Mouse (Mus musculus) midbrain, embryonic 16.5 days (tissue): ENCODE data around the gene Itga2b. TPM values are rescaled to one million over a fixed set of nuclear protein-coding genes. Genes with fewer than 3 reads are reported as not detected.

Experiments
- ATAC-seq: fragments of 200-750 bp; cut with Nextera tagmentation; 2 replicates; pipeline ENCODE4 v1.8.0; 2017; ENCODE audit warnings: moderate TSS enrichment
- H3K27ac ChIP-seq: fragments of 300-500 bp; sonication (generic); 2 replicates; pipeline ENCODE4 v1.5.1; 2014; ENCODE audit warnings: mild to moderate bottlenecking, low read length, mixed read lengths
- H3K27me3 ChIP-seq: fragments of 300-500 bp; sonication (generic); 2 replicates; pipeline ENCODE4 v1.6.1; 2014; ENCODE audit warnings: low read depth, low read length, mixed read lengths; ENCODE audit not compliant: control insufficient read depth, insufficient read depth
- H3K36me3 ChIP-seq: fragments of 300-500 bp; sonication (generic); 2 replicates; pipeline ENCODE4 v1.6.1; 2014; ENCODE audit warnings: mild to moderate bottlenecking, low read length, moderate library complexity, mixed read lengths; ENCODE audit not compliant: control insufficient read depth, insufficient read depth
- H3K4me1 ChIP-seq: fragments of 300-500 bp; sonication (generic); 2 replicates; pipeline ENCODE4 v1.6.1; 2014; ENCODE audit warnings: mild to moderate bottlenecking, low read length, mixed read lengths; ENCODE audit not compliant: control insufficient read depth, insufficient read depth
- H3K4me2 ChIP-seq: fragments of 300-500 bp; sonication (generic); 2 replicates; pipeline ENCODE4 v1.6.1; 2014; ENCODE audit warnings: mild to moderate bottlenecking, low read length, mixed read lengths
- H3K4me3 ChIP-seq: fragments of 300-500 bp; sonication (generic); 2 replicates; pipeline ENCODE4 v1.5.1; 2014; ENCODE audit warnings: low read depth, mild to moderate bottlenecking, low read length, moderate library complexity, mixed read lengths
- H3K9ac ChIP-seq: fragments of 300-500 bp; sonication (generic); 2 replicates; pipeline ENCODE4 v1.6.1; 2014; ENCODE audit warnings: low read depth, low read length, mixed read lengths
- H3K9me3 ChIP-seq: fragments of 300-500 bp; sonication (generic); replicated peaks from 2 replicates; pipeline ENCODE4 v1.6.1; 2014; ENCODE audit warnings: mild to moderate bottlenecking, low read length, mixed read lengths; ENCODE audit not compliant: control insufficient read depth, poor library complexity, severe bottlenecking
- WGBS: fragments of 180-500 bp; shearing (Covaris S2); extraction: QIAGEN DNeasy Blood & Tissue Kit; methylation state at CpG from one replicate; pipeline ENCODE4 v1.1.7; 2014; 5-methylcytosine and 5-hydroxymethylcytosine counted together
- polyA plus RNA-seq: library from polyadenylated mRNA; unstranded; fragments of >200 nt; fragmentation: Nextera tagmentation; extraction: Ambion mirVana; gene quantifications from 2 replicates; pipeline ENCODE4 v1.2.1, GENCODE M21; 2015

Gene Itga2b
- polyA plus RNA-seq, 1 experiment from 2014 or later: 11.6 TPM

GRCm38 (mm10) chr11:102441434-102441833 lies 28.5 kb downstream of the Itga2b start:
- Histone ChIP-seq H3K9ac (no peak overlapping the region), H3K9me3 (no peaks in the 10 kb centered on the region), H3K4me1 (peaks cover 41% of the 10 kb centered on the region), H3K27me3 (no peaks in the 10 kb centered on the region), H3K4me3 (no peak overlapping the region), H3K36me3 (peaks cover 44% of the 10 kb centered on the region), H3K27ac (no peak overlapping the region), H3K4me2 (no peak overlapping the region)
- 83% methylated on average over 3 of the region's 3 CpGs for WGBS
- no peak for ATAC-seq

DNA sequence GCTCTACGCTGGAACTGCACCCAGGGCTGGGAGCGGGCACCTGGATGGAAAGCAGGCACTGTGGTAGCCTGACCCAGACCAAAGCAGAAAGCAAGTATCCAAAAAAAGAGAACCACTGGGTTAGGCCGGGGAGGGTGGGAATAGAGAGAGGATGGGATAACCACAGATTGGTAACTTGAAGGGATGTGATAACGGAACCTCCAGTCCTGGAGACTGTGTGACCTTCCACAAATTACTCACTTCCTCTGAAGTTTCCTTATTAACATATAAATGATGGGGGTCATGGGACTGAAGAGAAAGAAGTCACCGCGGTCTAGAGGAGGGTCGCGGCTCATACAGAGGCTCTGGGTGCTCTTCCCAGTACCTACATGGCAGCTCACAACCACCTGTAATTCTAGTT lies 29.7 kb downstream of the Itga2b start:
- ATAC-seq: no peak
- Histone ChIP-seq H3K9me3 (no peaks in the 10 kb centered on the region), H3K9ac (no peak overlapping the region), H3K36me3 (peaks cover 52% of the 10 kb centered on the region), H3K27me3 (no peaks in the 10 kb centered on the region), H3K4me1 (peaks cover 32% of the 10 kb centered on the region), H3K4me3 (no peak overlapping the region), H3K27ac (no peak overlapping the region), H3K4me2 (no peak overlapping the region)
- WGBS: 86% methylated on average over 8 of the region's 8 CpGs

DNA sequence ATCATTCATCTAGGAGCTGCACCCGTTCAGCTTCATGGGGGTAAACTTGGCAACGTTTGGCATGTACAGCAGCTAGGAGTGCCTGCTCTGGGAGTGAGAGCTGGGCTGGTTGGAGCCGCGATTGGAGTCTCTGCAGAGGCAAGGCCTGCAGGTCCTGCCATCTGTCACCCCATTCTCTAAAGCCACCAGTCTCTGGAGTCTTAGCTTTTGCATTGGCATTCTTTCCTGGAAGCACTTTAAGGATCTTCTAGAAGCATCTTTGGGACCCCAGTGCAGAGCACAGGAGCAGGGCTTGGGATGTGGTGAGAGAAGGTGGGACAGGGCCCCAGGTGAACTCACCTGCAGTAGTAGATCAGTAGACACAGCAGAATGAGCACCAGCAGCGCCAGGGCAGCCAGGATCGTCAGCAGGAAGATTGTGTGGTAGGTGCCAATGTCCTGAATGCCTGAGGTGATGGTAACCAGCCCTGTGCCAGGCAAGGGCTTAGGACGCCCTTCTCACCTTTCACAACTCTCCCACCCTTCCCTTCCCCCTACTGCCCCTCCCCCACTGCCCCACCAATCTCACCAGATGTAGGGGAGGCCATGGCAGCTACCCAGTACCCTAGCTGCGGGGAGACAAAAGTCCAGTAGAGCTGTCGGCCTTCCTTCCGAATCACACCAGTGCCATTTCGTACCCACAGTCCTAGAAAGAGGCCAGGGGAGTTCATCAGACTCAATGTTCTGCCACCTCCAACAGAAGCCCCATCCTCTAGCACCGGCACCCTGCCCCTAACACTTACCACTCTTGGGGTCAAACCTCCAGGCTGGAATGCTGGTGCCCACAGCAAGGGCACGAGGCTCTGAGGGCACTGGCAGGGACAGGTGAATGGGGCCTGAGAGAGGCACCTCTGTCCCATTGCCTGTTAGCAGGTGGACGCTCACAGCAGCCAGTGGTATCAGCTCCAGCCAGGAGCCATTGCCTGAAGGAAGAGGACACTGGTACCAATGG lies 30.5 kb downstream of the Itga2b start:
- Histone ChIP-seq H3K36me3 (peaks cover 58% of the 10 kb centered on the region), H3K4me2 (no peak overlapping the region), H3K27ac (0 out of 2 replicates have a peak overlapping the region, but pooled peaks have one; percentile 28), H3K9me3 (no peaks in the 10 kb centered on the region), H3K27me3 (no peaks in the 10 kb centered on the region), H3K9ac (no peak overlapping the region), H3K4me1 (peaks cover 23% of the 10 kb centered on the region), H3K4me3 (no peak overlapping the region)
- no peak for ATAC-seq
- 74% methylated on average over 14 of the region's 14 CpGs for WGBS

DNA sequence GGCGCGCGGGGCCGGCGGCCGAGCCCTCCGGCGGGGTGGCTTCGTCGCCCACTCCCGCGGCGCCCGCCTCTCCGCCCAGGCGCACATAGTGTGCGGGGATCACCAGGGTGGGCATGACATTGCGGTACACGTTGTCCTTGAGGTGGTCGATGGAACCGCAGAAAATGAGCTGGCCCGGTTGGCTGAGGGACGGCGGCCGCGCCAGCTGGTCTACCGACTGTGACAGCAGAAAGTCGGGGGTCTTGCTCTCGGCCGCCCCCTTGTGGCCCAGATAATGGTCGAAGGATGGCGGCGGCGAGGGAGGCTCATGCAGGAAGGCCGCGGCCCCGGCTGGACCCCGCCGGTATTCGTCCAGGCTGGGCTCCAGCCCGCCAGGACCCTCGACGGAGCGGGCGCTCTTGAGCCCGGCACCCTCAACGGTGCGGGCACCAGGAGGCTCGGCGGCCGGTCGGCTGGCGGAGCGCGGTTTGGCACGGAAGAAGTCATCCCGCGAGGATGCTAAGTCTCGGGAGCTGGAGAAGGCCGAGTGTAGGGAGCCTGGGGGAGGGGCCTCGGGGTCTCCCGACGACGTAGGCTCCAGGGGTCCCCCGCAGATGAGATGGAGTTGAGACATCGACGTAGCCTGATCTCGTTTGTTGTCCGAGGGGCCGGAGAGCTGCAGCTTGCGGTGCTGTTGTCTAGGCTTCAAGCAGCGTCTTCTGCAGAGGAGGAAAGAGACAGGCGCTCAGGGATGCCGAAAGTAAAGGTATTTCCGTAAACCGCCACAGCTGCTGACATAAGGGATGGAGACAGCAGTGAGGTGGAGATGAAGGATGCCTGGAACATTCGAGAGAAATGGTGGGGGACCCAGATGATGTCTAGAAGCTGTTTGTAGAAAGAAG lies 31.5 kb downstream of the Itga2b start:
- ATAC-seq: no peak
- Histone ChIP-seq H3K9ac (peak overlapping the region; percentile 56), H3K36me3 (peaks cover 58% of the 10 kb centered on the region), H3K4me1 (peaks cover 17% of the 10 kb centered on the region), H3K27me3 (no peaks in the 10 kb centered on the region), H3K27ac (0 out of 2 replicates have a peak overlapping the region, but pooled peaks have one; percentile 28), H3K9me3 (no peaks in the 10 kb centered on the region), H3K4me3 (peak overlapping the region; percentile 24), H3K4me2 (peak overlapping the region; percentile 48)
- 11% methylated on average over 77 of the region's 77 CpGs for WGBS

DNA sequence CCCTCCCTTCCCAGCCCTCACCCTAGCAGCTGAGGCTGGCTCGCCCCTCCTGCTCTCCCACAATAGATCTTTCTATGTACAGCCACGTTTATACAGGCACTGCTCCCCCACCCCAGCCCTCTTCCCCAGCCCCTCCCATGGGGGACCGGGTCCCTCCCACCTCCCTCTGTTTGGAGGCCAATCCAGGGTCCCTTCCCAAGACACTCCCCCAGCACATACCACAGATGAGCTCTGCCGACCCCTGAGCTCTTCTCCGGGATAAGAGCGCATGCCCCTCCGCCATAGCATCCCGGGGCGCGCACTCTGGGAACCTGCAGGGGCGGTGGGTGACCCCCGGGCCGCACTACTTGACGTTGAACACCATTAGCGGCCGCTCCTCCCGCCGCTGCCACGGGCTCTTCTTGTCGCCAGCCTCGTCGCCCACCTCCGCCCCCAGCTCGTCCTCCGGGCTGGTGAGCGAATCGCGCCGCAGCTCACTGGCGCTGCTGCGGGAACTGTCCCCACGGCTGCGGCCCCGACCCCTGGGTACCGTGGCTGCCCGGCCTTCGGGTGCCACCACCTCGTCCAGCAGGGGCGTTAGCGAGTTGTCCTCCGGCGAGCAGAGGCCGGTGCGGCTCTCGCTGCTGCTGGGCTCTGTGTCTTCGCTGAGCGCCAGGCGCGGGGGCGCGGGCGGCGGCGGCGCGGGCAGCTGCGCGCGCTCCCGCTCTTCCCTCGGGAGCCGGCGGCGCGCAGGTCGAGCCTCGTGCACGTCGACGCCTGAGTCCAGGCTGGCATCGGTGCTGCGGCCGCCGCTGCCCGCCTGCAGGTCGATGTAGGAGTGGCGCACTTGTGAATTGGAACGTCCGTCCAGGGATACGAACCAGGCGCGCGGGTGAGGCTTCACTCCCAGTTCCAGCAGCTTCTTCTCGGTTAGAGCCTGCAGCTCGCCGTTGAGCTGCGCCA lies 32.5 kb downstream of the Itga2b start:
- Histone ChIP-seq H3K27ac (peak overlapping the region; percentile 17), H3K27me3 (no peaks in the 10 kb centered on the region), H3K9ac (peak overlapping the region; percentile 56), H3K9me3 (no peaks in the 10 kb centered on the region), H3K36me3 (peaks cover 54% of the 10 kb centered on the region), H3K4me3 (peak overlapping the region; percentile 24), H3K4me1 (peaks cover 17% of the 10 kb centered on the region), H3K4me2 (peak overlapping the region; percentile 48)
- ATAC-seq: no peak
- WGBS: 5% methylated on average over 81 of the region's 87 CpGs

GRCm38 (mm10) chr11:102436471-102436790 lies 33.5 kb downstream of the Itga2b start:
- Histone ChIP-seq H3K4me2 (no peak overlapping the region), H3K27me3 (no peaks in the 10 kb centered on the region), H3K9me3 (no peaks in the 10 kb centered on the region), H3K4me1 (peaks cover 21% of the 10 kb centered on the region), H3K36me3 (peaks cover 47% of the 10 kb centered on the region), H3K9ac (no peak overlapping the region), H3K4me3 (no peak overlapping the region), H3K27ac (no peak overlapping the region)
- no peak for ATAC-seq
- 83% methylated on average over 10 of the region's 10 CpGs for WGBS

GRCm38 (mm10) chr11:102435754-102436470 lies 34.0 kb downstream of the Itga2b start:
- peaks cover 21% of the 10 kb centered on the region for H3K4me1 ChIP-seq
- H3K9ac ChIP-seq: no peak overlapping the region
- no peaks in the 10 kb centered on the region for H3K9me3 ChIP-seq
- H3K4me3 ChIP-seq: no peak overlapping the region
- H3K27ac ChIP-seq: no peak overlapping the region
- peaks cover 43% of the 10 kb centered on the region for H3K36me3 ChIP-seq
- WGBS: 91% methylated on average over 18 of the region's 18 CpGs
- H3K4me2 ChIP-seq: no peak overlapping the region
- H3K27me3 ChIP-seq: no peaks in the 10 kb centered on the region
- ATAC-seq: no peak
